16 mouse cellular contexts compared by ENCODE assay signal in genomic region chr5:125470713-125471112, GRCm38 (mm10). TPM values are rescaled to one million over a fixed set of nuclear protein-coding genes. Genes with fewer than 3 reads are reported as not detected.
A peak's percentile ranks its signal among the peaks of the same experiment; 100 is the strongest.
DNase-seq lines count a peak whose midpoint lies in the region.
"Had no signal": no experiment of that assay in that cellular context is flagged by ENCODE, and none has a peak within 500 bp of the region (broad histone marks: within the 10 kb centered on the region; RNA-seq: fewer than 3 reads in every experiment).

No protein-coding gene starts in this region.

- DNase-seq in adrenal gland, adult 2 months: peak; percentile 66
- no peak for DNase-seq in adrenal gland, adult 8-10 months
- DNase-seq in kidney, adult 18-20 months: peak; percentile 31
- DNase-seq in kidney, postnatal 4 days: no peak
- peak; percentile 83 for DNase-seq in kidney, adult 9 months
- DNase-seq in kidney, postnatal 36 days: peak; percentile 60 to 68
- no peak for DNase-seq in embryo, embryonic 10 days (ENCODE audit: low spot score)
- no peak for DNase-seq in embryo, embryonic 10.5 days (ENCODE audit: low spot score)
- DNase-seq: cerebellum, adult 9-10 months; gastrocnemius, postnatal 25 days; layer of hippocampus, postnatal 36 days; lung, adult 2 months; lung, postnatal 14 days; right cerebral cortex, postnatal 14 days; thymus, adult 2 months; thymus, postnatal 4 days had no signal

RNA-seq across cellular contexts. Expression of gene Aacs, which starts 4.9 kb away (rescaled TPM):
- total RNA-seq in adrenal gland, adult 2 months (2021): 100 to 1,000 TPM in 1 of 2 experiments, 10 to 100 TPM in 1; 89.4 to 106 TPM
- polyA plus RNA-seq in adrenal gland, adult 2 months (2012; rRNA removed): 199 and 221 TPM in 2 replicates
- total RNA-seq in adrenal gland, adult 8-10 months (2022): 10 to 100 TPM; 44.9 to 73.7 (median 53.8) TPM

RNA-seq across cellular contexts. Expression of gene Bri3bp, which starts 29.3 kb away (rescaled TPM):
- 10 to 100 TPM; 25.3 to 28.7 TPM for total RNA-seq in adrenal gland, adult 2 months (2021)
- 11.0 and 22.1 TPM in 2 replicates for polyA plus RNA-seq in adrenal gland, adult 2 months (2012; rRNA removed)
- 10 to 100 TPM; 27.8 to 35.6 (median 31.6) TPM for total RNA-seq in adrenal gland, adult 8-10 months (2022)

RNA-seq across cellular contexts. Expression of gene Dhx37, which starts 36.8 kb away (rescaled TPM):
- total RNA-seq in adrenal gland, adult 2 months (2021): 10 to 100 TPM; 19.2 to 19.6 TPM
- polyA plus RNA-seq in adrenal gland, adult 2 months (2012; rRNA removed): 26.0 and 53.9 TPM in 2 replicates
- 10 to 100 TPM; 19.1 to 22.1 (median 19.9) TPM for total RNA-seq in adrenal gland, adult 8-10 months (2022)

Comparison
In these comparisons a context has a peak if more than half of its experiments do, and no peak if none do; other contexts are left out.
1. DNase-seq: peak in adrenal gland, adult 2 months (single experiment), kidney, adult 18-20 months (single experiment), kidney, adult 9 months (single experiment) and kidney, postnatal 36 days (2 of 2); none in adrenal gland, adult 8-10 months (single experiment), kidney, postnatal 4 days (0 of 2), embryo, embryonic 10 days (single experiment) and embryo, embryonic 10.5 days (single experiment).